Mouse (Mus musculus) ZHBTc4 (cell line): ENCODE results near the gene 1700061G19Rik.
A peak's percentile ranks its signal among the peaks of the same experiment; 100 is the strongest.

Experiments
- DNase-seq: peaks from one replicate; pipeline ENCODE4 v3.0.0-alpha.2; 2011; ENCODE audit warnings: low read depth, low spot score

Gene 1700061G19Rik

DNA sequence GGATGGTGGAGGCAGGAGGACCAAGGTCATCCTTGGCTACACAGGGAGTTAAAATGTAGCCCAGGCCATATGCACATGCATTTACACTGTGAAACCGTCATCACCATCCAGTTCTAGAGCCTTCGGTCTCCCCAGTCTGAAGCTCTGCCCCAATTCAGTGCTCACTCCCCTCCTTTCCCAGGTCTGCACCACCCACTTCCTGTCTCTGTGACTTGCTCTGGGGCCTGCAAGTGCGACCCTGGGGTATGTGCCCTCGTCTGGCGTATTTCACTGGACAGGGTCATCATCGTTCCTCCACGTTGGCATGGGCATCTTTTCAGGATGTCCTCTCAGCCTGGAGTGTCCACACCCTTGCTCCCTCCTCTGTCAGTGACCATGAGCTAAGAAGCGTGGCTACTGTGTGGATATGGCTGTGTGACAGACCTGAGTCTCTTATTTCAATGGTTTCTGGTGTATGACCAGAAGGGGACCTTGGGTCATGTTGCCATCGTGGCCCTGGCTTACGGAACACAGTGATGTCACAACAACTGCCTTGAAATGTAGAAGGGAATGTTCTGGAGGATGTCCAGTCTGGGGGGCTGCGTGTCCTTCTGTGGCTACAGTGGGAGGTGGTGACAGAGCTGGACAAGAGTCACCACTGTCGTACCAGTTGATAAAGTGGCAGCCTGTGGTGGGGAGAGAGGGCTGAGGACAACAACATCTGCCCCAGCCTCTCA is at the start of gene 1700061G19Rik:
Gene 1700061G19Rik (plus strand): TSS at position 542 of the 716 bp plus-strand sequence.
- DNase-seq, result no peak

DNA sequence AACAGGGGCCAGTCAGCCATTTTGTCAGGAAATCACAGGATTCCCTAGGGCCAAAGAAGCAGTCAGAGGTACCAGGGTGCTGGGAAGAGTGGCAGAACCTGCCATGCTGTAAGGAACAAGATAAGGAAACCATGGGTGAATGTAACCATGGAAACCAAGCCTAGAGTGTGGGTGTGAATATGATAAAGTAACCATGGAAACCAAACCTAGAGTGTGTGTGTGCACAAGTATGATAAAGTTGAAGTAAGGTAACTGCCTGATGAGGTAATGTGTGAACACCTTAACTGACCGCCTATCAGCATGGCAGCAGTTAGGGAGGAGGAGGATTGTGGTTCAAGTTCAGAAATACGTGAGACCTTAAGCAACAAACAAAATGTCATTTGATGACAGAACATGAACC is 48.6 kb upstream of the 1700061G19Rik start:
- DNase-seq, result no peak

DNA sequence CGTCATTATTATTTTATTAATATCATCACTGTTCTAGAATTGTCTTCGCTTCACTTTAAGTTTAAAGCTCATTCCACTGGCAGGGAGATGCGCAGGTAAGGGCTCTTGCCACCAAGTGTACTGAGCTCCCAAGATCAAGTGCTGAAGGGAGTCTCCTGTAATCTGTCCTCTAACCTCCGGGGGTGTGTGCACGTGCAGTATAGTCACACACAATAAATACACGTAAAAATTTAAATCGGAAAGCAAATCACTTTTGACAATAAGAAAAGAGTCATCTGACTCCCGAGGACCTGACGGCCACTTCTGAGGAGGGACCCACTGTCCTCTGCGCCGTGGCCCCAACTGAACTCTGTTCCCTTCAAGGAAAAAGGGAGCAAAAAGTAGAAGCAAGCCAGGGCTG is 46.1 kb upstream of the 1700061G19Rik start:
- DNase-seq, result no peak

DNA sequence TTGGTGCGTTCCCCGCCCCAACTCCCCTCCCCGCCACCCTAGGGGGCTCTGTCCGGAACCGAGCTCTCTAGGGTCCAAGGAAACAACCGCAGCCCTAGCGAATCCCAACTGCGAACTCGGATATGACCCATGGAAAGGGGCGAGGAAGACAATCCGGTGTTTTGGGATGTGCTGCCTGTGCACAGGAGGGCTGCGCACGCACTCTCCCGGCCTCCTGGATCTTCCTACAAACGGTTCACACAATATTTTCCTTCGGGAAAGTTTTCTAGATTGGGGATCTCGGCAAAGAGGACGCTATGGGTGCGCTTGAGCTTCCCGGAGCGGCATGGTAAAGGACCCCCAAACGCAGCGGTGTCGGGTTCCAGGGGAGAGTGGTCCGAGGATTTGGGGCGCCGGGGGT is 45.5 kb upstream of the 1700061G19Rik start:
- DNase-seq, result peak; percentile 65

DNA sequence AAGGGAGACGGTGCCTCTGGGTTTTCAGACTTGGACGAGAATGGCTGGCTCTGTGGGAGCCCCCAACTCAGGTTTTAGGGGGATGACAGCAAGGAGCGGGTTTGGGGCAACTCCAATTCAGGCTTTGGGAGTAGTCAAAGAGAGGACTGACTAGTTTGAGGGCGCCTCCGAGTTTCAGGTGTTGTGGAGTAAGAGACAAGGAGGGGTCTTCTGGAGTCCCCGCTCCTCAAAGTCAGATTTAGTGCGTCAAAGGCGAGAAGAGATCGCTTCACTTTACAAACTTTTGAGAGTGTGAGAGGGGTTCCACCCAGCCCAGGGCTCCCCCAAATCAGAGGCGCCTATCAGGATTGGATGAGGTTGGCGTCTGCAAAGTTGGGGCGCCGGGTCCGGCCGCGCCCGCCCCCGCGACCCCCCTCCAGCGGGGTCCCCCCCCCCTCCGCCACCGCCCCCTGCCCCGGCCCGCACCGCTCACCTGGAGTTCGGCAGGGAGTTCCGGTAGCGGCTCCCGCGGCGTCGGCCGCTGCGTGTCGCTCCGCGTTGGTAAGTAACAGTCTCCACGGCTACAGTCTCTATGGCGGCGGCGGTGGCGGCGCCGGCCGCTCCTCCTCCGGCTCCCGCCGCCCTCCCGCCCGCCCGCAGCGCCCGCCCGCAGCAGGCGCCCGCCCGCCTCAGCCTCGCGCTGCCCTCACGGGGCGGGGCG is 44.7 kb upstream of the 1700061G19Rik start, which contains the start of gene Rfx2:
Gene Rfx2 (minus strand): TSS at position 603 of the 700 bp plus-strand sequence.
- DNase-seq, result no peak

DNA sequence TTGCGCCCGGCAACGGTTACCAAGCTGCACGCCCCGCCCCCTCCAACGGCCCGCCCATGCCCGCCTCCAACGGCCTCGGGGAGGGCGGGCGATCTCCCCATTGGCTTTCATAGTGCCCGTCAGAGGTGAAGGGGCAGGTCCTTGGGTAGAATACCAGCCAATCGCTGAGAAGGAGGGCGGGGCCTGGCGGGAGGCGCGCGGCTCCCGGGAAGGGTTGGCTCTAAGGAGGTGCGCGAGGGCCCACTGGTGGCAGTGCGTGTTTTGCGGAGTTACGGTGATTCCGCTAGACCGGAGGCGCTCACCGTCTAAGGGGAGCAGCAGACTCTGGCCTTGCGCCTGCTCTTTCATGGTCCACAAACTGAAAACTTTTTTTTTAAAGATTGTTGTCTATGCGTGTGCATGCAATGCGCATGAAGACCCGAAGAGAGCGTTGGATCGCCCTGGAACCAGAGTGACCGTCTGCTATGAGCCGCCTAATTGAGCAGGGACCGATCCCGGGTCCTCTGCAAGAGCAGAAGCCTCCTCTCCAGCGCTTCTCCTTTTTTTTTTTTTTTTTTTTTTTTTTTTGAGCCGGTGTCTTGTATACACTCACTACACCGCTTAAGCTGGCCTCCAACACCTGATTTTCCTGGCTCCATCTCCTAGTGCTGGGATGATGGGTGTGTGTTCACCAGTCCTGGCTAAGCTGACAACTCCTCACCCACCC is 44.0 kb upstream of the 1700061G19Rik start:
- DNase-seq, result peak; percentile 99

DNA sequence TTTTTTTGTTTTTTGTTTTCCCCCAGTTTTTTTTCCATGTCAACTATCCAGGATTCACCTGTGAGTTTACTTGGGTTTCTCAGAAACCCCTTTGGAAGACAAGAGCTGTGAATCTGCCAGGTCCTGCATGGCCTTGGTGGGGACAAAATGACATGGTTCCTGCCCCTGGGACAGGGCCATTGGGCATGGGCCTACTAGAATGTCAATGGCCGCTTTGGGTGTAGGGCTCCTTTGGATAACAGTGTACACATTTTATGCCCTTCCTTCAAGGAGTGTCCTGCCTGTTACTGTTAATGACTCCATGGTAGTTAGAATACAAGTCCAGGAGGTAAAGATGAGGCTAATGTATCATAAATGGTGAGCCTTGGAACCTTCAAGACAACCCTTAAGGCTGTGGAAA is 42.4 kb upstream of the 1700061G19Rik start:
- DNase-seq, result no peak

DNA sequence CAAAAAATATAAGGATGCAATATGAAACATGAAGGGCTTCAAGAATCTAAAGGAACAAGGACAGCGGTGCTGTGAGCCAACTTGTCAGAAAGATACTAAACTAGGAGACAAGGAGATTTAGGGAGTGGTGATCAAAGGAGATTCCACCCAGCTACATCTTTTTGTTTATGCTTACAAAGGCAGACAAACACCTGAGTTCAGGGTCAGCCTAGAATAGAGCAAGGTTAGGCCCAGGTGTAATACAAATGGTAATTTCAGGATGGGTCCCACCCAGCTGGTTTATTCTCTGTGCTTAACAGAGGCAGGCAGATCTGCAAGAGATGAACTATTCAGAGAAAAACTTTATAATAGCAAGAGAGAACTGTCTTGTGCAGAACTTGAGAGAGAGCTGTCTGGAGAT is 41.9 kb upstream of the 1700061G19Rik start:
- peak; percentile 91 for DNase-seq

DNA sequence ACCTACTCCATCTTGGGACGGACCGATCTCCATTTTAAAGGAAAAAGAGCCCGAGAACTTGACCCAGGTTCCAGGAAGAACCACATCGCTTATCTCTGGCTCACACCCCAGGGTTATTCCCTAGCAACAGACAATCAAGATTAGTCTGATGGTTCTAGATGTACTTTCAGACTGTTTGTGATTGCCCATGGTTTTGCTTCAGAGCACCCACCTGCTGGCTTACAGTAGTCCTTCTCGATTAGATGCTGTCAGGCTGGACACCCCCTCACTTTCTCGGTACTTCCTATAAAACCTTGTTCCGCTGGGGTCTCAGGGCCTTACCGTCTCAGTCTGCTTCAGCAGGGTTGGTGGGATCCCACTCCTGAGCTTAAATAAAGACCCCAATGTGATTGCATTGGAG is 38.9 kb upstream of the 1700061G19Rik start:
- no peak for DNase-seq

DNA sequence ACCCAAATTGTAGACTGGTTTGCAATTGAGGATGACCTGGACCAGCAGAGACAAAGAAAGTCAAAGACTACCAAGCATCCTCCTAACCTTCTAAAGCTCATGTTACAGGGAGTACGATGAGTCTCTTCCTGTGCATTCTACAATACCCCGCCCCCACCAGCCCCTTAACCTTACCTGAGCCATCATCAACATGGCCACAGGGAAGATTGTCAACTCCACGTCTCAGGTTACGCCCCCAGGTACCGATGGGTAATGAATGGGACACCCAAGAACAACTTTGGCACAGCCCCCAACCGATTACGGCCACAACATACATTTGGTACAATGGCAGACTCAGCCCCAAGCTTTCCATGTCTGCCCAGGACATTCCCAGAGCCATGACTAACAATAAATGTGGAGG is 34.8 kb upstream of the 1700061G19Rik start:
- no peak for DNase-seq

DNA sequence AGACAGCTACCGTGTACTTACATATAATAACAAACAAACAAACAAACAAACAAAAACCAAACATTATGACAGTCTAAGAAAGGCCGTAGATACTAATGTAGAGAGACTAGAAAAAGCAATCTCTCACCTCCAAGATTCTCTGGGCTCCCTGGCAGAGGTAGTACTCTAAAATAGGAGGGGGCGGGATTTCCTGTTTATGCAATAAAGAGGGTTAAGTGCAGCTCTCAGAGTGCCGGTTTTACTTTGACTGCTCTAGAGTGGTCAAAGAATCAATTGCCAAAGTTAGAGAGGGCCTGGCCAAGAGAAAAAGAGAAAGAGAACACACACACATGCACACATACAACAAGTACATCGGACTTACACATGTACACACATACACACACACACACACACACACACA is 33.1 kb upstream of the 1700061G19Rik start:
- DNase-seq, result no peak

DNA sequence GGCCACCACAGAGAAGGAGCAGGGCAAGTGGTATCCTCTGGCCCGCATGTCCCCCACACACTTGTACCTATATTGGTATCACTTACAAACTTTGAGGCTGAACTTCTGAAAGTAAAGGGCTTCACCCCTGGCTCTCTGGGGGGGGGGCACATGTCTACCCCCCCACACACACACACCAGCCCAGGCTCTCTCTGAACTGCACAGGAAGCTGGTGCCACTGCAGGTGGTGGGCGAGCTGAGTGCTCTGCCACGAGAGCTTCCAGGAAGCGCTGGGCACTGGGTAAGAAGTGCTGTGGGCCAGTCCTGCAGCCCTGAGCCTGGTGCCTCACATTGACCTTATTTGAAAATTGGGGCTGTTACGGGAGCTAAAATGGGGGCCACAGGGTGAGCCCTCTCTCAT is 31.6 kb upstream of the 1700061G19Rik start:
- DNase-seq, result no peak

DNA sequence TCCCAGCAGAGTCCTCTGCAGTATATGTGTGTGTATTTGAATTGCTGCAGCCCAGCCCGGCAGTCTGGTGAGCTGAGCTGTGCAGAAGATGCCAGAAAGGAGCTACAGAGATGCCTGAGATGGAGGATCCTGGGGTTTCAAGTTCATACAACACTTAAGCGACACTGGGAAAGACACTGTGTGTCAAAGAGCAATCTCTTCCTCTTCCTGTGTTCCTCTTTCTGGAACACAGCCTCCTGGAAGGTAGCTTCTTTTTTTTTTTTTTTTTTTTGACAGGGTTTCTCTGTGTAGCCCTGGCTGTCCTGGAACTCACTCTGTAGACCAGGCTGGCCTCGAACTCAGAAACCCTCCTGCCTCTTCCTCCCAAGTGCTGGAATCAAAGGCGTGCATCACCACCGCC is 26.5 kb upstream of the 1700061G19Rik start:
- DNase-seq, result no peak

DNA sequence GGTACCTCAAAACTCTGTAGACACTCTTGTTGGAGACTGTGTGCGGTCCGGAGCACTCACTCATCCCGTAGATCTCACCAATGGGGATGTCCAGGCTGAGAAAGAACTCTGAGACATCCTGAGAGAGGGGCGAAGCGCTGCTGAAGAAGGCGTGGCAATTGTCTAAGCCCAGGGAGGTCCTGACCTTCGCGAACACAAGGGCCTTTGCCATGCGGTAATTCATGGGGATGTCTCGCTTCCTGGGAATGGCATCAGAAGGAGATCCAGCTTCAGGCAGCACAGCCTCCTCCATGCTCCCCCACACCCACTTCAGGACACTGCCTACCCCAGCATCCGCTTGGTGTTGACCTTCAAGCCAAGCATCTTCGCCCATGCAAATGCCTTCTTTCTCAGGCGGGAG is 25.6 kb upstream of the 1700061G19Rik start:
- peak; percentile 56 for DNase-seq

DNA sequence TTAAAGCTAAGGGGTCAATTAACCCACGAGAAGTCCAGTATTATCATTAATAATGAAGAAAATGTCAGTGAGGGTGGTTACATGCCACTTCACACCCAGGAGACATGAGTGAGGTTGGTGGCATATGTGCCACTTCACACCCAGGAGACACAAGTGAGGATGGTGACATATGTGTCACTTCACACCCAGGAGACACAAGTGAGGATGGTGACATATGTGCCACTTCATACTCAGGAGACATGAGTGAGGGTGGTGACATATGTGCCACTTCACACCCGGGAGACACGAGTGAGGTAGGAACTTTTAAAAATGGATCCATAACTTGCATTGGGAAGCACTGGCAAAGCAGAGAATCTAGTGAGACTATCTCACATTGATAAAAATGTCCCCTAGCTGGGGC is 24.1 kb upstream of the 1700061G19Rik start:
- no peak for DNase-seq

DNA sequence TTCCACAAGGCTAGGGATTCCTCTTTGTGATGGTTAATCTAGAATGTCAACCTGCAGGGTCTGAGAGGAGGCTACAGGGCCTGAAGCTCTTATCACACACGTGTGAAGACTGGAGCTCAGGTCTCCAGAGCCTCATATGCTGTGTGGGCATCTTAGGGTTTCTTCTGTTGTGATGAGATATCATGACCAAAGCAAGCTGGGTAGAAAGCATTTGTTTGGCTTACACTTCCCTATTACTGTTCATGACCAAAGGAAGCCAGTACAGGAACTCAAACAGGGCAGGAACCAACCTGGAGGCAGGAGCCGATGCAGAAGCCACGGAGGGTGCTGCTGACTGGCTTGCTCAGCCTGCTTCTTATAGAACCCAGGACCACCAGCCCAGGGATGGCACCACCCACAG is 19.9 kb upstream of the 1700061G19Rik start:
- no peak for DNase-seq

DNA sequence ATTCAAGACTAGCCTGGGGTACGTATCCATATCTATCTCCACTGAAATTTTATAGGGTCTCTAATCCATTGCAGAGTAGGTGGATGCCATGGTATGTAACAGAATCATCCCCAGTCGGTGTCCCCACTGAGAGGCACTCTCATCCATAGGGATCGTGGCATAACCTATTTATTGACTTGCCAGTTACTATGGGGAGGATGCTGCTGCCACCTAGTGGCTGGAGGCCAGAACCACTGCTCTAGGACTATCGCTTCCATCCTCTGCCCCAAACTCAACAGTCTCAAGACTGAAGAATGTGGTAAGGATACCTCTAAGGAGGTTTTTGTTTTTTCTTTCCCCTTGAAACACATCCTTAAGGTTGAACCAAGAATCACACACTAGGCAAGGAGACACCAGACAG is 17.1 kb upstream of the 1700061G19Rik start:
- peak; percentile 92 for DNase-seq

DNA sequence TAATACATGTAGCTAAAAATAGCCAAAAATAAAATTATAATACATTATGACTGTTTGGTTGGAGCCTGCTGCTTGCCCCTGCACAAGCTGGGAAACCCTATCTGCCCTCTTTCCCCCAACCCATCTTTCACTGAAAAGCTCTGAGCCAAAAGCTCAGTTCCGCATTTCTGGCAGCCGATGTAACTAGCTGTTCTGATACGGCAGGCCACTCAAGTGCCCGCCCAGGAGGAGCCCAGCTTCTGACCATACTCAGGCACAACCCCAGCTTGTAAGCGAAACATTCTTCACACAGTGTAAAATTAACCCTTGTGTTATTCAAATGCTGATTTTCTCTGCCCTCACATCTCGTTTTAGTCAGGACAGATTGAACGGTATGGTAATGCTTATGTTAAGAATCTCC is 16.4 kb upstream of the 1700061G19Rik start:
- DNase-seq, result no peak

DNA sequence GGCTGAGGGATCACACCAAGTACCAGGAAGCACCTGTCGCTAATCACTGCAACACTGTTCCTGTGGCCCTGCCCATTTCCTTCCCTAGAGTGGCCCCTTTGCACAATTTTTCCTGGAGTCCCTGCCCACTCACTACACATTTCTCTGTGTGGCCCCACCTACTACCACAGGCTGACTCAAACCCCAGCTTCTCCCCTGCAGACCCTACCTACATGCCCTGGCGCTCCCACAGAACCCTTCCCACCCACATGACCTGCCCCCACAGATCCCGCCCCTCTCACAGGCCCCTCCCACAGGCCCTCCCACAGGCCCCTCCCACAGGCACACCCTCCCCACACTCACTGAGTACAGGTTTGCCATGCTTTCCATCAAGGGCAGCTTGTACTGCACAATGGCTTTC is 14.1 kb upstream of the 1700061G19Rik start:
- peak; percentile 91 for DNase-seq

DNA sequence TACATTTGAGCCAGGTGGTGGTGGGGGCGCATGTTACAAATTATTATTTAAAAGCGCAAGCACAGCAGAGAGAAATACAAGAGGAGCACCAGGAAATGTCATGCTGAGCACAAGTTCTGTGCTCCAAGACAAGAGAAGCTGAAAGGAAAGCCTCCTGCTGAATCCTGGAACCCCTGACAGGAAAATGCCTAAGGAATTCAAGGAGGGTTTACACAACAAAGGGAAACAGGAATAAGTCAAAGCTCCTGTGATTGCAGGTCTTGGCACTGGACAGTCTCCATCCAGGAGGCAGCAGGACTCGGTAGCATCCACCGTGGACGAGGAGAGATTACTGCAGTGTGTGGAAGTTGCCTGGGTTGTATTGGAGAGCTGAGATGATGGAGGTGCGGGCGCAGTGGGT is 9.2 kb upstream of the 1700061G19Rik start:
- DNase-seq, result peak; percentile 52

DNA sequence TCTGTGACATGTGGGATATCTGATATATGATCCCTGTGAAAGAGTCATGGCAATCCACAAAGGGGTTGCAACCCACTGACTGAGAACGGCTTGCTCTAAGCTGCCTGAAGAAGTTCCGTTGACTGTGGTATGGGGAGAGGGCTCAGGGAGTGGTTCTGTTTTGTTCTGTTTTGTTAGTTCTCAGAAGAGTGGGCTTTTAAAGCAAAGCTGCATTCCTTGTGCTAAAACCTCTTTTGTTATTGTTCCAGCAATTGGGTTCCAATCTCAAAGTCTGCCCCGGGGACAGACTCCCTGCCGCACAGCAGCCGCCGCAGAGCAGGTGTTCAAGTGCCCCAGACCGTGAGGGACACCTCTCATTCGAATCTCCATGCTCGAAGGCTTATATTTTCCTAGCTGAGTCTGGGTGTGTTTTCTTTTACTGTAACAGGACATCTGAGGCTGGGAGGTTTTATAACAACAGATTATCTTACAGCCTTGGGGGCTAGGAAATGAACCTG is 5.7 kb upstream of the 1700061G19Rik start:
- DNase-seq, result peak; percentile 86

DNA sequence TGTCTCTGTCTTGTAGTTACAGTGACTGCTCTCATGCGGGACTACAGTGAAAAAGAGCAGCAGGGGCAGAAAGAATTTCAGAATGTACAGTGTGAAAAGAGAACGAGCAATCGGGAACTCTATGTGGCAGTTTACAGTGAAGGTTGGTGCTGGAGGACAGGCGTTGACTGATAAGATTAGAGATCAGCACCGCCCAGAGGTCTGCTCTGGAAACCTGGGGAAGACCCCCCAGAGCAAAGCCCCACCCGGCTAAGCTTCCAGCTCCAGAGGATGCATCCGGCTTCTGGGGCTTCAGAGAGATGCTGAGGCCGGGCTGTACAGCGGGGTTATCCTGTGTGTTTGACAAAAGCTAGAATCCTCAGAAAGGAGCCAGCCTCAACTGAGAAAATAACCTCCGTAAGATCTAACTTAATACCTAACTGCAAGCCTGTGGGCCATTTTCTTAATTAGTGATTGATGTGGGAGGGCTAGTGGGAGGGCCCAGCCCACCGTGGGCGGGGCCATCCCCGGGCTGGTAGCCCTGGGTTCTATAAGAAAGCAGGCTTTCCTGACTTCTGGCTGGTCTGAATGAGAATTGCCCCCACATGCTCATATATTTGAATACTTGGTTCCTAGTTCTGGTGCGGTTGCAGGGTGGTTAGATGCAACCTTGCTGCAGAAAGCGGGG is 4.9 kb upstream of the 1700061G19Rik start:
- peak; percentile 75 for DNase-seq
